Mouse (Mus musculus): ENCODE data around the gene Vsig10. TPM values are rescaled to one million over a fixed set of nuclear protein-coding genes. Genes with fewer than 3 reads are reported as not detected.

The Vsig10 gene
- total RNA-seq, 2 experiments from 2014 or later, result 2.7 TPM; not detected in 1

DNA sequence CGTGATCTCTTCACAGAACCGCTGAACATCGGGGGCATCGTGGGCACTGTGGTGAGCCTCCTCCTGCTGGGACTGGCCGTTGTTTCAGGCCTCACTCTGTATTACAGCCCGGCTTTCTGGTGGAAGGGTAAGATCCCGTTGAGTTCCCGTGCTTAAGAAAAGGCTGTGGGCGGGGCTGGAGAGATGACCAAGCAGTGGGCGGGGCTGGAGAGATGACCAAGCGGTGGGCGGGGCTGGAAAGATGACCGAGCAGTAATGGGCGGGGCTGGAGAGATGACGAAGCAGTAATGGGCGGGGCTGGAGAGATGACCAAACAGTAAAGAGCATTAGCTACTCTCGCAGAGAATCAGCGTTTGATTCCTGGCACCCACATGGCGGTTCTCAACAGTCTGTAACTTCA, 29.4 kb downstream of the Vsig10 start:
- ATAC-seq (replicated peaks; ENCODE audit: low FRiP score, poor library complexity, severe bottlenecking), result peak; percentile 73

GRCm38 (mm10) chr5:117354121-117354520, 35.2 kb downstream of the Vsig10 start:
- no peak for ATAC-seq (replicated peaks; ENCODE audit: low FRiP score, poor library complexity, severe bottlenecking)

GRCm38 (mm10) chr5:117355648-117356303, 36.9 kb downstream of the Vsig10 start:
- ATAC-seq (replicated peaks; ENCODE audit: low FRiP score, poor library complexity, severe bottlenecking), result no peak

DNA sequence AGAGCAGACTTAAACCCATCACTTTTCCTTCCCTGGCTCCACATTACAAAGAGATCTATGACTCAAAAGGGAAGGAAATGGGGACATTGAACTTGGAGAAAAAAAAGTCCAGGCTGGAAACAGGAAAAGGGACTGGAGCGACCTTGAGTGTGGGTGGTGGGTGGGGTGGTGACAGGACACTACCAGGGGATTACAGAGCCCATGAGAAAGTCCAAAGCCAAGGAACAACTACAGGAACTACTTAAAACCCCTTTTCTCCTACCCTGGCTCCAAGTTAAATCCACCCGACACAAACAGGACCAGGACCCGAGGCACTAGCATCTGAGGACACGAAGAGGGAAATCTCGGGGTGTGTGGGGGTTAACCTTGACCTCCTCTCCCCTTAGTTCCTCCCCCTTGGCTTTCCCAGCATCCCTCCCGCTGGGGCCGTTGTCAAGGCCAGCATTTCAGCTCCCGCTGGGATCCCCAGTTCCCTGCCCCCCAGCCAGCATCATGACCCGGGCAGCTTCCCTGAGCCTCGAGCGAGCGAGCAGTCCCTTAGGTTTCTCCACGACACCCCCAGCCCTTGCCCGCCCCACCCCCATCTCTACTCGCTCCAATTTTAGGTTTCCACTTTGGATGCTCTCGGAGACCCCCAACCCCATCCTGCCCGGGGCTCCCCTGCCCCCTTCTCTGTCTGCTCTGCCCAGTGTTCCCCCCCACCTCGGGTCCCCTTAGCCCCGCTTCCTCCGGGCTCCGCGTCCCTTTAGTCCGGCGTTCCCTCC, 37.7 kb downstream of the Vsig10 start:
- no peak for ATAC-seq (replicated peaks; ENCODE audit: low FRiP score, poor library complexity, severe bottlenecking)

- ATAC-seq (replicated peaks; ENCODE audit: low FRiP score, poor library complexity, severe bottlenecking), result peak; percentile 82
These were observed 38.2 kb downstream of the Vsig10 start, which contains the start of gene Wsb2 for GRCm38 (mm10) chr5:117357129-117357477. Gene Wsb2, plus strand, starts transcription at chr5:117357304.

DNA sequence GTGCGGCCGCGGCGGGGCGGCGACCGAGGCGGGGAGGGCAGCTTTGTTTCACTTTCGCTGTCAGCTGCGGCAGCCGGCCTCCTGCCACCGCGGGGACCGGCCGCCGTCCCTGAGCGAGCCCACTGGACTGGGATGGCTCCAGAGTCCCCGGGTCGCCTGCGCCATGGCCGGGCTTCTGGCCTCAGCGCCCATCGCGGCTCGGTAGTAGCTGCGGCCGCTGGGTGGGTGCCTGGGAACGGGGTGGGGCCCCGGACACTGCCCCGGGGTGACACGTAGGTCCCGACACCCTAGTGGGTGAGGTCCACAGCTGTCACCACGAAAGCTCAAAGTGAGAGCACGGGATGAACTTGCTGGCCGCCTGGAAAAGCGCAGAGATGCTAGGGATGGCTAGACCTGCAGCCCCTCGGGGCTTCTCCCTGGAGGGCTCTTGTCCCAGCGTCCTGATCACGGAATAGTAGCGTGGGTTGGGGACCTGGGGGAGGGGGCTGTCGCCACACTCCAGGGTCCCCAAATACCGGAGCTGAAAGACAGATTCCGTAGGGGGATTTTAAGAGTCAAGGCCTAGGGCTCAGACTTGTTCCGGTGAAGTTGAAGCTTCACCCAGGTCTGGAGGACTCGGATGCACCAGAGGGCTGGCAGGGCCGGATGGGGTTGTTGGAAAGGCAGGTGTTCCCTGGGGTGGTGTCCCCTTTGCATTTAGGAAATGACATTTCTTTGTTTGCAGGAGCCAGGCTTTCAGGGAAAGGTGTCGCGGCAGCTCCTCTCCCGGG, 38.8 kb downstream of the Vsig10 start:
- ATAC-seq (replicated peaks; ENCODE audit: low FRiP score, poor library complexity, severe bottlenecking), result peak; percentile 68

- no peak for ATAC-seq (replicated peaks; ENCODE audit: low FRiP score, poor library complexity, severe bottlenecking)
These were observed 39.4 kb downstream of the Vsig10 start for GRCm38 (mm10) chr5:117358248-117358630.

- ATAC-seq (replicated peaks; ENCODE audit: low FRiP score, poor library complexity, severe bottlenecking), result 0 out of 2 replicates have a peak, but pooled peaks have one; percentile 38
These were observed 39.8 kb downstream of the Vsig10 start for GRCm38 (mm10) chr5:117358725-117359124.

GRCm38 (mm10) chr5:117359497-117360227, 40.8 kb downstream of the Vsig10 start:
- no peak for ATAC-seq (replicated peaks; ENCODE audit: low FRiP score, poor library complexity, severe bottlenecking)

GRCm38 (mm10) chr5:117360228-117360515, 41.3 kb downstream of the Vsig10 start:
- ATAC-seq (replicated peaks; ENCODE audit: low FRiP score, poor library complexity, severe bottlenecking), result no peak

- ATAC-seq (replicated peaks; ENCODE audit: low FRiP score, poor library complexity, severe bottlenecking), result no peak
These were observed 42.0 kb downstream of the Vsig10 start for GRCm38 (mm10) chr5:117360631-117361541.

DNA sequence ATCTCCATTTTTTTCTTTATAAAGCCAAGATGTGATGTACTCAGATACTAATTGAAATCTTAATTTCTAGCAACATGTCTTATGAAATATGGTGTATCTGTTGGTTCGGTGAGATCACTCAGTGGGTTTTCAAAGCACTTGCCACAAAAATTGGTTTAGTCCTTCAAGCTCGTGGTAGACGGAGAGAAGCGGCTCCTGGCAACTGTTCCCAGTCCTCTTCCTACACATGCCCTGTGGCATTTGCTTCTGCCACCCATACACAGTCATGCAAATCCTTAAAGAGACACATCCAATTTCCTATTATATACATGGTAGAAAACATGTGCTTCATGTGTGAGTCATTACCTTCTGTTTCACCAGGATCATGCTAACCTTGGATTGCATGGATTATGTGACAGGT, 42.7 kb downstream of the Vsig10 start:
- no peak for ATAC-seq (replicated peaks; ENCODE audit: low FRiP score, poor library complexity, severe bottlenecking)

- ATAC-seq (replicated peaks; ENCODE audit: low FRiP score, poor library complexity, severe bottlenecking), result no peak
These were observed 44.3 kb downstream of the Vsig10 start for GRCm38 (mm10) chr5:117363066-117363782.

GRCm38 (mm10) chr5:117364821-117365220, 45.9 kb downstream of the Vsig10 start:
- ATAC-seq (replicated peaks; ENCODE audit: low FRiP score, poor library complexity, severe bottlenecking), result no peak

- no peak for ATAC-seq (replicated peaks; ENCODE audit: low FRiP score, poor library complexity, severe bottlenecking)
These were observed 47.1 kb downstream of the Vsig10 start for GRCm38 (mm10) chr5:117365904-117366561.

GRCm38 (mm10) chr5:117367206-117367605, 48.3 kb downstream of the Vsig10 start:
- ATAC-seq (replicated peaks; ENCODE audit: low FRiP score, poor library complexity, severe bottlenecking), result no peak

- no peak for ATAC-seq (replicated peaks; ENCODE audit: low FRiP score, poor library complexity, severe bottlenecking)
These were observed 51.7 kb downstream of the Vsig10 start for GRCm38 (mm10) chr5:117370592-117370991.

- no peak for ATAC-seq (replicated peaks; ENCODE audit: low FRiP score, poor library complexity, severe bottlenecking)
These were observed 54.5 kb downstream of the Vsig10 start for GRCm38 (mm10) chr5:117373418-117373817.
